Mouse (Mus musculus) heart, embryonic 12.5 days (tissue): ENCODE results near the gene 4931408C20Rik. TPM values are rescaled to one million over a fixed set of nuclear protein-coding genes. Genes with fewer than 3 reads are reported as not detected.

ENCODE experiments used
- ATAC-seq: fragments of 200-750 bp; cut with Nextera tagmentation; 2 replicates; pipeline ENCODE4 v1.8.0; 2017; ENCODE audit warnings: moderate TSS enrichment, moderate library complexity; ENCODE audit not compliant: insufficient number of reproducible peaks, low FRiP score
- H3K27ac ChIP-seq: fragments of 300-500 bp; sonication (generic); 2 replicates; pipeline ENCODE4 v1.5.1; 2016; ENCODE audit warnings: mild to moderate bottlenecking, moderate library complexity; ENCODE audit not compliant: poor library complexity, severe bottlenecking
- H3K27me3 ChIP-seq: fragments of 300-500 bp; sonication (generic); replicated peaks from 2 replicates; pipeline ENCODE4 v1.6.1; 2016; ENCODE audit warnings: mild to moderate bottlenecking, moderate library complexity
- H3K36me3 ChIP-seq: fragments of 300-500 bp; sonication (generic); 2 replicates; pipeline ENCODE4 v1.6.1; 2016; ENCODE audit warnings: mild to moderate bottlenecking, moderate library complexity
- H3K4me1 ChIP-seq: fragments of 300-500 bp; sonication (generic); replicated peaks from 2 replicates; pipeline ENCODE4 v1.6.1; 2016; ENCODE audit warnings: mild to moderate bottlenecking
- H3K4me2 ChIP-seq: fragments of 300-500 bp; sonication (generic); 2 replicates; pipeline ENCODE4 v1.6.1; 2016; ENCODE audit warnings: mild to moderate bottlenecking, moderate library complexity
- H3K4me3 ChIP-seq: fragments of 300-500 bp; sonication (generic); 2 replicates; pipeline ENCODE4 v1.5.1; 2016; ENCODE audit warnings: mild to moderate bottlenecking
- H3K9ac ChIP-seq: fragments of 300-500 bp; sonication (generic); 2 replicates; pipeline ENCODE4 v1.6.1; 2016; ENCODE audit warnings: mild to moderate bottlenecking, moderate library complexity
- H3K9me3 ChIP-seq: fragments of 300-500 bp; sonication (generic); replicated peaks from 2 replicates; pipeline ENCODE4 v1.6.1; 2016; ENCODE audit warnings: mild to moderate bottlenecking, moderate library complexity
- WGBS: fragments of 180-500 bp; shearing (Covaris S2); methylation state at CpG from one replicate; pipeline ENCODE4 v1.1.7; 2016; 5-methylcytosine and 5-hydroxymethylcytosine counted together
- polyA plus RNA-seq: library from polyadenylated mRNA; unstranded; fragments of >200 nt; fragmentation: Nextera tagmentation; extraction: Ambion mirVana; gene quantifications from 2 replicates; pipeline ENCODE4 v1.2.1, GENCODE M21; 2016

4931408C20Rik gene
- not detected in 2 replicates for polyA plus RNA-seq

DNA sequence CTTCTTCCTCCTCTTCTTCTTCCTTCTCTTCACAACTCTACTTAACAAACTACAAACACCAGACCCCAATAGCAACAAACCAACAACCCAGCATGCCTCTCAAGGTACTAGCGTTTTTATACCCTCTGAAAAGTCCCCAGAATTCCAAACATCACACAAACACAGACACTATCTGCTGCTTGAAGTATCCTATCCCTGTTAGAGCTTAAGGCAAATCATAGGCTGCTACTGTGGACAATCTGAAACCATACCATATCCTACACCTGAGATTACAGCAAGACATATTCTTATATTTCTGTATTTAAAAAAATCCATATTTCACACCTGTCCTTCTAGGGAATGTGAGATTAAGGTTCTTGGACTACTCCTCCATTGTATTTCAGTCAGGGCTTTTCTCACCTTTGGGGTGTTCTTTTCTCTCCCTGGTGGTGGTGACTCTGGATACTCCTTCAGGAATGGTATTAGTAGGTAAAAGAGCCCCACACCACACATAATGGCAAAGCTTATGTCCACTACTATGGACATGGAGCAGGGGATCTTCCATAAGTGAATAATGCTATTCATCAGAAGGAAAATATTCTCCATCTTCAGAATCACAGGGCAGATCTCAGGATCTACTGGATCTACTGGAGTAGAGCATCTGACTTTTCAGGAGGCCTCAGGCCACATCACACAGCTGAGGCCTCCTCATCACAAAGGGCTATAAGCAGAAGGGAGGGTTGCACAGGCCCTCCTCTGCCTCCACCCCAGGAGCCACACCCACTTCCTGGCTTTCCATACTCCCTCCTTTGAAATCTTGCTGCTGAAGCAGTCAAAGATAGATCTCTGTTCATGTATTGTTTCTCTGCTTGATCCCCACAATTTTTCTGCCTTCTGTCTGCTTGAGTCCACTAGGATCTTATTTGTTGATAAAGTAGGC is at the start of gene 4931408C20Rik:
TSS of gene 4931408C20Rik (minus strand) at position 619 of the 919 bp plus-strand sequence.
- H3K9me3 ChIP-seq: no peaks in the 10 kb centered on the region
- peak; percentile 86 for ATAC-seq
- H3K27me3 ChIP-seq: no peaks in the 10 kb centered on the region
- no peaks in the 10 kb centered on the region for H3K36me3 ChIP-seq
- H3K4me1 ChIP-seq: no peaks in the 10 kb centered on the region
- 28% methylated on average over 1 of the region's 1 CpGs for WGBS
- no peak within 1 kb of the TSS for H3K4me3 ChIP-seq
- no peak within 1 kb of the TSS for H3K27ac ChIP-seq
- no peak within 1 kb of the TSS for H3K4me2 ChIP-seq
- H3K9ac ChIP-seq: no peak within 1 kb of the TSS

DNA sequence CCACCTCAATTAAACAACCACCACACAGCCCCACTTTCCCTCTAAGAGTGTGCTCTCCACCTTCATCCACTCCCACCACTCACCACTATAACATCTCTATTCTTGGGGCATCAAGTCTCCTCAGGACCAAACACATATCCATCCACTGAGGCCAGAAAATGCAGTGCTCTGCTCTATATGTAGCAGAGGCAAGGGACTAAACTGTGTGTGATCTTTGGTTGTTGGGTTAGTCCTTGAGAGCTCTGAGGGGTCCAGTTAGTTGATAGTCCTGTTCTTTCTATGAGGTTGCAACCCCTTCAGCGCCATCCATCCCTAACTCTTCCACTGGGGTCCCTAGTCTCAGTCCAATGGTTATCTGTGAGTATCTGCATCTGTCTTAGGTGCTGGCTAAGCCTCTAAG is 666 bp upstream of the 4931408C20Rik start:
- Histone ChIP-seq H3K9ac (no peak overlapping the region), H3K27ac (no peak overlapping the region), H3K4me1 (no peaks in the 10 kb centered on the region), H3K27me3 (no peaks in the 10 kb centered on the region), H3K36me3 (no peaks in the 10 kb centered on the region), H3K4me2 (no peak overlapping the region), H3K9me3 (no peaks in the 10 kb centered on the region), H3K4me3 (no peak overlapping the region)
- peak; percentile 80 for ATAC-seq
- WGBS: 51% methylated on average over 1 of the region's 1 CpGs

DNA sequence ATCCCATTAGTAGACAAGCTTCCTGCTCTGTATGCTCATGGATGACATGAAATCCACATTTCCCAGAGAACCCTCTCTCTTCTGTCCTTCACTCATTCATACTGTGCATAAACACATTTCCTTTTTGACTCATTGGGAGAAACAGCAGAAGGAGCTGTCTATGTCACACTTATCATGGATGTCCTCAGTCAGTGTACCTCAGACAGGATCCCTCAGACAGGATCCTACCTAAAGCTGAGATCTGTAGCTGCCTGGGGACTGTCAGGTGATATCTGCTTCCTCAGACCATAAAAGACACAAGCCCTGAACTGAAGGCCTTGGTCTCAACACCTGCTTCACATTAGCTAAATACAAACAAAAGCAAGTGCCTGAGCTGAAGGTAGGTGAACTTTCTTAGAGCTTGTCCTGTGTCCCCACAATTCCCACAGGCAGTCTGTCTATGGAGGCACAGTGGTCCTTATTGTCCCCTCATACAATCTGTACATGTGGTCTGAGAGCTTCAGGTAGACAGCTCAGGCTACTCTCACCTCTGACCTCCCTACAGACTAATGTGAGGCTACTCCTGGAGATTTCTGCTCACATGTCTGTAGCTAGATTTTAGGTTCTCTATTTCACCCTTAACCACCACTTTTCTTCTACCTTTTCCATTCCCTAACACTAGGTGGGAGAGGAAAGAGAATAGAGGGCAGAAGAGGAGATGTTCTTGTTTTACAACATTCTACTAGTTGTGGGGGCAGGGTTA is 1.1 kb downstream of the 4931408C20Rik start:
- Histone ChIP-seq H3K27me3 (no peaks in the 10 kb centered on the region), H3K4me3 (no peak overlapping the region), H3K4me1 (no peaks in the 10 kb centered on the region), H3K4me2 (no peak overlapping the region), H3K36me3 (no peaks in the 10 kb centered on the region), H3K9ac (no peak overlapping the region), H3K27ac (no peak overlapping the region), H3K9me3 (no peaks in the 10 kb centered on the region)
- no peak for ATAC-seq

DNA sequence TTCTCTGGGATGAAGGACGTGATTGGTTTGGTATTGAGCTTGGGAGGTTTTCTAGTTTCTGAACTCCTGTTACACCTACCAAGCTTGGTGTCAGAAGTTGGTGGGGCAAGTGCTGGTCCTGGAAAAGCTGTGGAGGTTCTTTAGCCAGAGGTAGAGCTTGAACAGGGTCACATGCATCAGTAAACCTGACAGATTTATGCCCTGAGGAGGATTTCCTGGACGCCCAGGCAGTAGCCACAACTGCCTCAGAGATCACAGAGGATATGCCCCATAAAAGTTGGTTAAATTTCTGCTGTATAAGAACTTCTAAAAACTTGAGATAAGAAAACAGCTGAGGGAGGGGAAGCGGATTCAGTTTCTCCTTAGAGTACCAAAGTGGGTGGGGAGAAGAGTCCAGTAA is 1.9 kb downstream of the 4931408C20Rik start:
- no peak for ATAC-seq
- Histone ChIP-seq H3K9ac (no peak overlapping the region), H3K27ac (no peak overlapping the region), H3K9me3 (no peaks in the 10 kb centered on the region), H3K27me3 (no peaks in the 10 kb centered on the region), H3K4me1 (no peaks in the 10 kb centered on the region), H3K36me3 (no peaks in the 10 kb centered on the region), H3K4me2 (no peak overlapping the region), H3K4me3 (no peak overlapping the region)
- 68% methylated on average over 3 of the region's 3 CpGs for WGBS

DNA sequence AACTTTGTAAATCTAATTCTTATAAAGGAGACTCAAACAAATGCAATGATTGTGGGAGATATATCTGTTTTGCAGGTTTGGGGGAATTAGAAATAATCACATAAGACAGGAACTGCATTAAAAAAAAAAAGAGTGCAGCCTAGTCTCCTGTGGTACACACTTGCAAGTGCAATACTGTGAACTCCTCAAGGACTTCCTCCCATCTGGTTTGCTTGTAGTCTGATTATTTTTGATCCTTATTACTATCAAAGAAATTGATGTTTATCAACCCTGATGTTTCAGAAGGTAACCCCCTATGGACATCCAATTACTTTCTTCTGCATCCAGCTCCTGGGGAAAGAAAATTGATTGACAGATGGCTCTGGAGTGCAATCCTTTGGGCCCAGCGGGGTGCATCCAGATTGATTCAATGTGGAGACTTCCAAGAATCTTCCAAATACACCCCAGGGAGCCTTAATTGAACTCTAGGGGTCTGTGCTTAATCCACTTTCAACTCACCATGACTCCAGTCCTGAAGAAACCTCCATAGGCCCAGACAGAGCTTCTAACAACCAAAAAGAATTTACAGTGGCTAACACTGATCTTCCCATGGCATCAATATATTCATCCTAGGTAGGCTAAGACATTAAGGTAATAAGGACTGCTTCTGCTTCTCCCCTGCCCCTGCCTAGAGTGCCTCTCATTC is 37.4 kb downstream of the 4931408C20Rik start:
- Histone ChIP-seq H3K4me3 (no peak overlapping the region), H3K27ac (no peak overlapping the region), H3K4me1 (no peaks in the 10 kb centered on the region), H3K9ac (no peak overlapping the region), H3K27me3 (no peaks in the 10 kb centered on the region), H3K9me3 (no peaks in the 10 kb centered on the region), H3K36me3 (no peaks in the 10 kb centered on the region), H3K4me2 (no peak overlapping the region)
- 30% methylated on average over 1 of the region's 1 CpGs for WGBS
- no peak for ATAC-seq

DNA sequence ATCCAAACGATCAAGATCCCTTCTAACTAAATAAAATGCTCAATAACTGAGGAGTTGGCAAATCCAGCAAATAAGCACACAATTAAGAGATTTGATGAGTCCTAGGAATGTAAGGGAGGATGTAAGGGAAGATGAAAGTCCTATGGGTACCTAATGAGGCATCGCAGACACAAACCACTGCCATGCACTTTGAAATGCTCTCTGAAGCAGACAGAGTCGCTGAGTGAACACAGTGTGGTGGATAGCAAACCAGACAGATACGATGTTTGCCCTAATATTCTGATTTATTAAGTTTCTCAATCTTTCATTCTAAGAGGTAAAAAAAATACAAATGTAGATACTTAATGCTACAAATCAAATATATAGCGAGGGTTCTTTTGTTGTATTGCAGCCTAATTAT is 51.2 kb downstream of the 4931408C20Rik start:
- WGBS: 77% methylated on average over 5 of the region's 5 CpGs
- Histone ChIP-seq H3K9ac (no peak overlapping the region), H3K27ac (no peak overlapping the region), H3K36me3 (no peaks in the 10 kb centered on the region), H3K9me3 (no peaks in the 10 kb centered on the region), H3K4me2 (no peak overlapping the region), H3K27me3 (no peaks in the 10 kb centered on the region), H3K4me1 (no peaks in the 10 kb centered on the region), H3K4me3 (no peak overlapping the region)
- ATAC-seq: no peak
